Mouse (Mus musculus) heart, adult 2 months (tissue): Measurements from ENCODE around the gene Crybb1.

Experiments used
- CTCF ChIP-seq: fragments of 200-600 bp; IDR thresholded peaks from 2 replicates; pipeline ENCODE4 v1.8.1; 2022; ENCODE audit warnings: antibody characterized with exemption, mild to moderate bottlenecking, moderate library complexity
- EP300 ChIP-seq: fragments of 200-500 bp; IDR thresholded peaks from 2 replicates; pipeline ENCODE4 v1.6.1; 2011; ENCODE audit warnings: low read depth, low read length, control low read depth; ENCODE audit not compliant: insufficient read depth
- POLR2A ChIP-seq: fragments of 200-500 bp; IDR thresholded peaks from 2 replicates; pipeline ENCODE4 v1.6.1; 2011; ENCODE audit warnings: mild to moderate bottlenecking, low read depth, low read length, control low read depth; ENCODE audit not compliant: insufficient read depth

GRCm38 (mm10) chr5:112243539-112244274 lies 11.9 kb upstream of the Crybb1 start:
- TF ChIP-seq CTCF (no peak), EP300 (no peak), POLR2A (no peak)
